Mouse (Mus musculus) spleen, postnatal 0 days (tissue): ENCODE results near the gene Hectd1. TPM values are rescaled to one million over a fixed set of nuclear protein-coding genes. Genes with fewer than 3 reads are reported as not detected.

Experiments
- polyA plus RNA-seq: library from polyadenylated mRNA; unstranded; fragments of >200 nt; fragmentation: Nextera tagmentation; extraction: Ambion mirVana; gene quantifications from 2 replicates; pipeline ENCODE4 v1.2.1, GENCODE M21; 2015

The Hectd1 gene
- 36.7 and 37.1 TPM in 2 replicates for polyA plus RNA-seq

GRCm38 (mm10) chr12:51829290-51830076, at the start of gene Hectd1:
Hectd1 (minus strand) TSS chr12:51829536.

Other genes with a start within 250 kb of the Hectd1 start
- 125 and 182 TPM in 2 replicates for gene Coch, start 236.2 kb downstream of the Hectd1 start, polyA plus RNA-seq
- 23.1 and 26.7 TPM in 2 replicates for gene Ap4s1, start 138.5 kb downstream of the Hectd1 start, polyA plus RNA-seq
- 23.8 and 26.4 TPM in 2 replicates for gene Strn3, start 137.6 kb downstream of the Hectd1 start, polyA plus RNA-seq
- gene Heatr5a, start 141.8 kb upstream of the Hectd1 start, polyA plus RNA-seq, result 7.8 and 8.2 TPM in 2 replicates
- 27.6 and 28.9 TPM in 2 replicates for gene Dtd2, start 177.0 kb upstream of the Hectd1 start, polyA plus RNA-seq
- gene Gpr33, start 198.5 kb upstream of the Hectd1 start, polyA plus RNA-seq, result not detected in 2 replicates